10 mouse cellular contexts compared by ENCODE assay signal in the genomic region with DNA sequence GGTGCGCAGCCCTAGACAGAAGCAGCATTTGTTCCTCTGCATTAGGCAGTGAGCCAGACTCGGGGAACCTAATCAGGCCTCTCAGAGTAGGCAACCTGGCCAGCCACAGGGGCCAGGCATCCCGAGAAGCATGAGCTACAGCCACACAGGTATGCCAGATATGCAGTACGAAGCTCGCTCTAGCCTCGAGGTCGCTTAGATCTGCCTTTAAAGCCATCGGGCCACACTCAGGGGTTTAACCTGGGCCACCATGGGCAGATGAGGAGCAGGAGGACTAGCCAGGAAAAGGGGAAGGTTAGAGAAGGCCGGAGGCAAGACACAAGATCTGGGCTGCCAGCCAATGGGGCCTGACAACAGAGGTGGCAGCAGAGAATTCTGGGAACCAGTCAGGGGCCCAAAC. TPM values are rescaled to one million over a fixed set of nuclear protein-coding genes. Genes with fewer than 3 reads are reported as not detected.
A peak's percentile ranks its signal among the peaks of the same experiment; 100 is the strongest.
DNase-seq lines count a peak whose midpoint lies in the region; ATAC-seq and TF ChIP-seq lines count a peak whose summit lies in the region.
"Had no signal": no experiment of that assay in that cellular context is flagged by ENCODE, and none has a peak within 500 bp of the region (broad histone marks: within the 10 kb centered on the region; RNA-seq: fewer than 3 reads in every experiment).

No protein-coding gene starts in this region.

- H3K36me3 ChIP-seq in kidney, adult 2 months (ENCODE audit: control insufficient read depth, insufficient read depth, low read length) = no peaks in the 10 kb centered on the region
- H3K36me3 ChIP-seq in kidney, embryonic 15.5 days = peaks cover 40% of the 10 kb centered on the region
- H3K36me3 ChIP-seq in heart, embryonic 13.5 days = peaks cover 32% of the 10 kb centered on the region
- H3K36me3 ChIP-seq in stomach, postnatal 0 days (ENCODE audit: control insufficient read depth, insufficient read depth, low read length) = 0 out of 2 replicates have a peak, but pooled peaks cover 2% of the 10 kb centered on the region

- no peak for TF ChIP-seq POLR2A in kidney, adult 2 months (IDR thresholded peaks at IDR 0.05; ENCODE audit: low read depth, low read length)

- peaks cover 4% of the 10 kb centered on the region; the same call in 1 of the 2 replicates for H3K4me1 ChIP-seq in kidney, adult 2 months (ENCODE audit: control insufficient read depth, insufficient read depth, low read length)
- peaks cover 24% of the 10 kb centered on the region; the same call in 1 of the 2 replicates for H3K4me1 ChIP-seq in kidney, embryonic 15.5 days
- peaks cover 88% of the 10 kb centered on the region for H3K4me1 ChIP-seq in heart, embryonic 13.5 days
- H3K4me1 ChIP-seq in stomach, postnatal 0 days (replicated peaks; ENCODE audit: control insufficient read depth, insufficient read depth) = peaks cover 2% of the 10 kb centered on the region; the same call in 1 of the 2 replicates

- no peak overlapping the region for H3K27ac ChIP-seq in kidney, adult 2 months (ENCODE audit: insufficient read depth, low read depth, low read length)
- H3K27ac ChIP-seq in kidney, embryonic 15.5 days = no peak overlapping the region
- H3K27ac ChIP-seq in heart, embryonic 13.5 days (replicated peaks) = peak overlapping the region; percentile 85
- no peak overlapping the region for H3K27ac ChIP-seq in stomach, postnatal 0 days (replicated peaks)
- H3K27ac ChIP-seq: forebrain, embryonic 15.5 days had no signal

- H3K4me2 ChIP-seq in kidney, embryonic 15.5 days = no peak overlapping the region
- no peak overlapping the region for H3K4me2 ChIP-seq in heart, embryonic 13.5 days
- H3K4me2 ChIP-seq in stomach, postnatal 0 days (replicated peaks; ENCODE audit: low read depth) = no peak overlapping the region
- H3K4me2 ChIP-seq: forebrain, embryonic 15.5 days had no signal

- TF ChIP-seq EP300 in stomach, postnatal 0 days (optimal IDR thresholded peaks at IDR 0.05) = no peak

- 54% methylated on average over 9 of the region's 9 CpGs for WGBS in kidney, adult 2 months
- 88% methylated on average over 9 of the region's 9 CpGs for WGBS in kidney, embryonic 15.5 days
- WGBS in heart, embryonic 13.5 days = 54% methylated on average over 9 of the region's 9 CpGs
- WGBS in stomach, postnatal 0 days = 79% methylated on average over 9 of the region's 9 CpGs

- peak; percentile 89 for DNase-seq in kidney, adult 2 months
- DNase-seq in cerebellum, adult 8-10 months = peak; percentile 54
- peak; percentile 35 for DNase-seq in lung, postnatal 25 days (ENCODE audit: low spot score)
- no peak for DNase-seq in spleen, postnatal 4 days (ENCODE audit: low spot score in 2 of 2)
- no peak for DNase-seq in stomach, postnatal 0 days (ENCODE audit: low spot score)
- no peak for DNase-seq in T-cell, adult 2 months (ENCODE audit: low spot score)
- DNase-seq: thymus, postnatal 14 days had no signal

- H3K27me3 ChIP-seq in kidney, adult 2 months (replicated peaks; ENCODE audit: control insufficient read depth, insufficient read depth, low read length) = no peaks in the 10 kb centered on the region
- no peaks in the 10 kb centered on the region for H3K27me3 ChIP-seq in kidney, embryonic 15.5 days
- no peaks in the 10 kb centered on the region for H3K27me3 ChIP-seq in heart, embryonic 13.5 days (replicated peaks)
- no peaks in the 10 kb centered on the region for H3K27me3 ChIP-seq in stomach, postnatal 0 days (ENCODE audit: control insufficient read depth, insufficient read depth, low read length)
- H3K27me3 ChIP-seq: forebrain, embryonic 15.5 days had no signal

- no peaks in the 10 kb centered on the region for H3K9me3 ChIP-seq in kidney, embryonic 15.5 days (replicated peaks)
- H3K9me3 ChIP-seq in heart, embryonic 13.5 days = no peaks in the 10 kb centered on the region
- no peaks in the 10 kb centered on the region for H3K9me3 ChIP-seq in stomach, postnatal 0 days (ENCODE audit: control insufficient read depth, low read length)
- H3K9me3 ChIP-seq: forebrain, embryonic 15.5 days had no signal

- H3K4me3 ChIP-seq in kidney, adult 2 months (ENCODE audit: insufficient read depth, low read depth, low read length) = no peak overlapping the region
- H3K4me3 ChIP-seq in kidney, embryonic 15.5 days (replicated peaks) = no peak overlapping the region
- no peak overlapping the region for H3K4me3 ChIP-seq in heart, embryonic 13.5 days
- H3K4me3 ChIP-seq in stomach, postnatal 0 days (ENCODE audit: low read depth, low read length) = no peak overlapping the region
- H3K4me3 ChIP-seq: forebrain, embryonic 15.5 days had no signal

- ATAC-seq in kidney, embryonic 15.5 days (replicated peaks; ENCODE audit: low FRiP score) = no peak
- no peak for ATAC-seq in heart, embryonic 13.5 days (ENCODE audit: extremely low read depth, insufficient number of reproducible peaks, low FRiP score, low TSS enrichment)
- no peak for ATAC-seq in stomach, postnatal 0 days (ENCODE audit: low FRiP score, low TSS enrichment)
- ATAC-seq: forebrain, embryonic 15.5 days had no signal

- no peak overlapping the region for H3K9ac ChIP-seq in kidney, embryonic 15.5 days
- H3K9ac ChIP-seq in heart, embryonic 13.5 days = peak overlapping the region; percentile 33; the same call in 1 of the 2 replicates
- H3K9ac ChIP-seq in stomach, postnatal 0 days (ENCODE audit: low read length) = no peak overlapping the region
- H3K9ac ChIP-seq: forebrain, embryonic 15.5 days had no signal

- TF ChIP-seq CTCF in kidney, adult 2 months (conservative IDR thresholded peaks at IDR 0.05; ENCODE audit: insufficient read depth, insufficient read length, low read depth, low read length) = no peak
- TF ChIP-seq CTCF in stomach, postnatal 0 days (IDR thresholded peaks at IDR 0.05; ENCODE audit: low read depth) = no peak

RNA-seq across cellular contexts. Expression of gene Xpnpep1, which starts 22.1 kb away (rescaled TPM):
- polyA plus RNA-seq in kidney, adult 2 months (2012; rRNA removed) = 250 and 253 TPM in 2 replicates
- polyA plus RNA-seq in kidney, embryonic 15.5 days (2015; fragmentation: Nextera tagmentation; extraction: Ambion mirVana) = 148 and 168 TPM in 2 replicates
- 142 and 151 TPM in 2 replicates for polyA plus RNA-seq in heart, embryonic 13.5 days (2015; fragmentation: Nextera tagmentation; extraction: Ambion mirVana)
- 106 and 111 TPM in 2 replicates for polyA plus RNA-seq in stomach, postnatal 0 days (2015; fragmentation: Nextera tagmentation; extraction: Ambion mirVana)

Comparison
In these comparisons a context has a peak if more than half of its experiments do, and no peak if none do; other contexts are left out.
1. DNase-seq: peak in kidney, adult 2 months (single experiment), cerebellum, adult 8-10 months (single experiment) and lung, postnatal 25 days (single experiment); none in spleen, postnatal 4 days (0 of 2), stomach, postnatal 0 days (single experiment) and T-cell, adult 2 months (single experiment).